Mouse (Mus musculus) cerebellum, adult 9-11 months (tissue): ENCODE results near the gene Hectd2.

Source experiments
- DNase-seq: peaks from one replicate; pipeline ENCODE4 v3.0.0; 2022

Gene Hectd2

DNA sequence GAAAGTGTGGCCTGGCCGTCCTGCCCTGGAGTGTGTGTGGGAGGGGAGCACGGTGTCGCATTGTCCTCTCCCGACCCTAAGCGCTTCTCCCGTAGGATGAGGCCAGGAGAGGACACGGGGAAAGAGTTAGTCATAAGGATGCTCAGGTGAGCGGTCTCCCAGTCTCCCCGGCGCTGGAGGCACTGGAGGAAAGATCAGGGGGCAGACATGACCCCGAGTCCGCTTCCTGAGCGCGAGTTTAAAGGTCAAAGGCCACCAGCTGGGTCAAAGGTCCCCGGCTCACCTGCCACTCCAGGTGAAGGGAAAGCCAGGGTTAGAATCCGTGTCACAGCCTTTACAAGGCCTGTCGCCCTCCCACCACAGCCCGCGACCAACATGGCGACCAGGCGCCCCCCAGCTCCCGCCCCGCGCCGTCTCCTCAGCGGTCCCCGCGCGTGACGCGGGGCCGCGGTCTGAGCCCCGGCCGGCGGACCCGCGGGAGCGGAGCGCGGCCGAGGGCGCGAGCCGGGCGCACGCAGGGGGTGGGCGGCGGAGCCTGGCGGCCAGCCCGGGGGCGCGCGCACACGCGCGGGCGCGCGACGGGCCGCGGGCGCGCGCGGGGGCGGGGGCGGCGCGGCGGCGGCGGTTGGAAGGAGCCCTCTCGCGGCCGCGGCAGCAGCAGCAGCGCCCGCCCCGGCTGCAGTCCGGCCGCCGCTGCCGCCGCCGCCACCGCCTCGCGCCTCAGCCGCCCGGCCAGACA, at the start of gene Hectd2:
Hectd2 (plus strand) TSS at position 594 of the 739 bp plus-strand sequence.
- DNase-seq, result peak; percentile 88

DNA sequence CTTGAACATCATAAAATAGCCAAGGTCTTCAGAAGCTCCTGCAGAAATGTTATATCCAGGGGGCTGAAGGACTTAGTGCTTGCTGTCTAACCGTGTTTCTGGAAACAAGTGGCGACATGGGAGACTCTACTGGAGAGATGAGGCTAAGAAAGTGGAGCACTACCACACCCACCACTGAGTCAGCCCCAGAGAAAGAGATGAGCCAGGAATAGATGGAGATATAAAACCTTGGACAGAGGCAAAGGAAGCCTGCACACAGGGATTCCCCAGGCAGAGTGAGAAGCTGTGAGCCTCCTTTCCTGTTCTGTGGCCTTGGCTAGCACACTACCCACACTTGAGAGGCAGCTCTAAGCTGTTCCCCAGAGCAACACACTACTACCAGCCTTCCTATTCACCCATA, 49.7 kb upstream of the Hectd2 start:
- no peak for DNase-seq

DNA sequence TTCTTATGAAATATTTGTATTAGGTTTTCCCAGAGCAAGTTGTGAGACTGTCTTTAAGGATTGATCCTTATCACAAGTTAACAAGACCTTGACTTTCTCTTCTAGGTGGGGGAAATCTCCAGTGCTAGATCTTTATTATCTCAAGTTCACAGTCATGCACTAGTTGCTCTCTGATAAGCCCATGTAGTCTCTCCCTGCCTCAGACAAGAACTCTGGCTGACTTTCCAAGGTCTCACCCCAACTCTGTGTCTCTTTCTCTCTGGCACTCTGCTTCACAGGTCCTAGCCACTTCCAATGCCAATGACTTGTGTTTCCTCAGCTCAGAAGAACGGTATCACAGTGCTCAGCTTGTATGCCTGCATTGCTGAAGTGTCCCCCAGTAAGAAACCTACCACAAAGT, 43.1 kb upstream of the Hectd2 start:
- DNase-seq, result no peak

DNA sequence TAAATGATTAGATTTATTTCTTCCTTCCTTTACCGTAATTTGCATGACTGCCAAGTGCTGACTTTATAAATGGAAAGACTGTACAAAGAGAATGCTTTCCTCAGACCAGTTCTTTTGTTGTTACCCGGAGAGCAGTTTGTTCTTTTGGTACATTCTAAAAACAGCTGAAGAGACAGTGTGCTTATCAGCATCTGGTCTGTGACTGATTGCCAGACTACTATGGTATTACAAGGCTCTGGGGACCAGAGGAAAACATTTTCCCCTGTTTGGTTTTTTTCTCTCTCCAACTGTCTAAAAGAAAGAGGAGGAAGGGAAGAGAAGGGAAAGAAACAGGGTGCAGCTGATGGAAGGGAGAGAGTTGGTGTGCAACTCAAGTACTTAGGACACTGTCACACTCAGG, 36.0 kb upstream of the Hectd2 start:
- DNase-seq, result no peak

DNA sequence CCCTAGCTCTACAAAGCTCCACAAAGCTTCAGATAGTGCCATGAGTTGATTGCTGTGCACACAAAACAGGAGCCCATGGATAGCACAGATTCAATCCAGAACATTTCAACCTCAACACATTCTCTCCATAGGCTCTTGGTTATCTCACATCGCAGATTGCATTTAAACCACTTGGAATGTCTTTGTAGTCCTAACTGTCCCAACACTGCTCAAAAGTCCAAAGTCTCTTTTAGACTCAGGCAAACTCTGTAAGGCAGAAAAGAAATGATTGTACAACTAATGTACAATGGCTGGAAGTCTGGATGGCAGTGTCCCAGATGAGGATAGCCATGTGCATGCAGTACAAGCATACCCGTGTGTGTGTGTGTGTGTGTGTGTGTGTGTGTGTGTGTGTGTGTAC, 32.9 kb upstream of the Hectd2 start:
- no peak for DNase-seq

DNA sequence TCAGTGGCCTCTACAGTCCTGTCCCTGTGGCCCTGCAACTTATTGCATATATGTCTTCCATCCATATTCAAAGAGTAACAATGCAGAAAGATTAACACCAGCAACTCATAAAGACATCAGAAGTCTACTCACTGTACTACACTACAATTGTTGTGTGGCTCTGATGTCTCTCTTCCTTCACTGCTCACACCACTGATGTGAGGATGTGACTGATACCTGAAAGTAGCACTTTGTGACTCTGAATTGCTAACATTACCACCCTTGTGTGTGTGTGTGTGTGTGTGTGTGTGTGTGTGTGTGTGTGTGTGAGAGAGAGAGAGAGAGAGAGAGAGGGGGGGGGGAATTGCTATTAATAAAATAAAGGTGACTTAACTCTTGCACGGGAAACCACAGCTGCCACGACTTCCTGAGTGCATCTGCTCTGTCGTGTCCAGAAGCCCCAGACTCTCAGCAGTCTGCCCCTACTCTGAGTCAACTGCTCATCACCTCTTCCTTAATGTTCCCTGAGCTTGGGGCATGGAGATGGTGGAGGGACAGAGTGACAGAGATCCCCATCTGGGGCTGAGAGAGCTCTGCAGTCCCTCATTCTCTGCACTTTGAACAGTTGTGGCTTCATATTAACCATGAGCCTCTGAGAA, 31.8 kb upstream of the Hectd2 start:
- DNase-seq, result no peak

DNA sequence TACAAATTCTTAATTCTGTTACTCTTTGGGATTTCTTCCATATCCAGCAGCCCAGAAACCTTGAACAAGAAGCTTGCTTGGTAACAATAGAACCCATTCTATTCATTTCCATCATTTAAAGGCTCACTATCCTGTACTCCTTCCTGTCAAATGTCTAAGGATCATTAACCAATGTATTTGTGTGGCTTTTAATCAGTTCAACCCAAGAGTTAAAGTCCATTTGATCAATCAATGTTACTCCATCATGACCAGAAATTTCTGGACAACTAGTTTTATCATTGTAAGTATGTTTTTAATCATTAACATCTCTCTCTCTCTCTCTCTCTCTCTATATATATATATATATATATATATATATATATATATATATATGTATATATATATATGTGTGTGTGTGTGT, 29.4 kb upstream of the Hectd2 start:
- DNase-seq, result no peak

DNA sequence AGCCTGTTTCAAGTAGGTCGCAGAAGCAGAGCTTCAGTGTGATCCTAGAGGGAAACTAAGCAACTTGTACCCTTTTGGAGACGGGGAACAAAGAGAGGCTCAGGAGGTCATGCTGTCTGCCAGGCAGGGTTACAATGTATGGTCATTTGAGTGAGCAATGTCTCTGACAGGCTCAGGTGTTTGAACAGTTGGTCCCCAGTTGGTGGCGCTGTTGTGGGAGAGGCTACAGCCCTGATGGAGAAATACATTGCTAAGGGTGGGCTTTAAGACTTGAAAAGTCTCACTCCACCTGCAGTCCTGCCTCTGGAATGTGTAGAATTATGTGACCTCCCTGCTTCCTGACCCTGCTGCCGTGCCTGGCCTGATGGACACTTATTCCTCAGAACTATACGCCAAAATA, 21.4 kb upstream of the Hectd2 start:
- no peak for DNase-seq

DNA sequence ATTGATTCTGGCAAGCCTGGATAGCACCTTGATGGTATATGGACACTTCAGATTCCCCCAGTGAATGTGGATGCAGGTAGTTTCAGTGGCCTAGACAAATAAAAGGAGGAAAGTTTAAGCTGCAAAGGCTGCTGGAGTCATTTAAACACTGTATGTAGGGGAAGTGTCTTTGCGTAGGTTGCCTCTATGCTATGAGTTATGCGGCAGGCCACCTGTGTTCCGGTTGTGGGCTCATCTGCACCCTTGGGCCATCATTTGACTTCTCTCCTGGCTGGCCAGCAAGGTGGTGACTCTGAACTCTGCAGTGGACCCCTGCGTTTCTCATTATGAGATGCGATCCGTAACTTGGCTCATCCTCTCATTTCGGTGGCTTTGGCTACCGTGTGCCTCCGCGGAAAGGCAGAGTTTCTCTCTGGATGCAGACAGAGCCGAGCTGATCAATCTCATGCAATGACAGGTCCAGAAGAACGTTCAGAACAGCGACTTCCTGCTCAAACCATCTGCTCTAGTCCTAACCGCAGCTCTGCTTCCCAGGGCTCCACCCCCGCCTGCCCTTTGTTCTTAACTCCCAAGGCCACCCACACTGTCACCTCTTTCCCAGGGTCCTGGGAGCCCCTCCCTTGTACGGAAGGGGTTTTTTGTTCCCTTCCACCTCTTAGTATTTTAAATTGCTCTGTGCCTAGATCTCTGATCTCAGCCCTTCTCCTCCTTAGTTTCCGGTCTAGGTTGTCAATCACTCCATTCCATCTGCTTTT, 20.3 kb upstream of the Hectd2 start:
- DNase-seq, result peak; percentile 63

DNA sequence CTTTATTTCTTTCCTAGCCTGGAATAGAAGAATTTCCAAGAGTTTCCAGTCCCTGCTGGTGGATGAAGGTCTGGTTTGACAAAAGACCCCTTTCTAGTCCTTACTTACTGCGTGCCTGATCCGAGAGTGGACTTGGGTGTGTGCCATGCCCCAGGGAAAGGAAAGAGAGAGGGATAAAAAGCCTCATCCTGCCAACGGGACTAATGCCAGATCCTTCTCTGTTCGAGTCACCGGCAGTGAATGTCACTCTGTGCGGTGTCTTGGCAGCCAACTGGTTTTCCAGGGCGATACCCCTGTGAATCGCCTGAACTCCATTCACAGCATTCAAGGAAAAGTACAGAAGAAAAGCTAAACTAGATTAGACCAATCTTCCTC, 19.7 kb upstream of the Hectd2 start:
- peak; percentile 82 for DNase-seq

DNA sequence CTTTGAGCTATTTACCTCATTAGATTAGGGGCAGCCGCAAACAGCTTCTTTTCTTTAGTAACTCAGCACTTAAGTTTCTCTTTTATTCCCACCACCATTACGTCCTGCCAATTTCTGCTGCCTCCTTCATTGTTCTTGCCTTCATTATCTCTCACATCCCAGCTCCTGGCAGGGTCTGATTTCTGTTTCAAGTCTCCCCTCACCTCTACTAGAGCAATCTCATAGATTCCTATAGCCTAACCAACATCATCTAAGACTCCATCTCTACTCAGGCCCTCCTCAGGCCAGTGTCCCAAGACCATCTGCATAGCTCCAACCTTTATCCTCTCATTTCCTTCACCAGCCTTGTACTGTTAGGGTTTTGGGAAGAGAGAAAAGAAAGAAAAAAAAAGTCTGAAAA, 19.3 kb upstream of the Hectd2 start:
- no peak for DNase-seq

DNA sequence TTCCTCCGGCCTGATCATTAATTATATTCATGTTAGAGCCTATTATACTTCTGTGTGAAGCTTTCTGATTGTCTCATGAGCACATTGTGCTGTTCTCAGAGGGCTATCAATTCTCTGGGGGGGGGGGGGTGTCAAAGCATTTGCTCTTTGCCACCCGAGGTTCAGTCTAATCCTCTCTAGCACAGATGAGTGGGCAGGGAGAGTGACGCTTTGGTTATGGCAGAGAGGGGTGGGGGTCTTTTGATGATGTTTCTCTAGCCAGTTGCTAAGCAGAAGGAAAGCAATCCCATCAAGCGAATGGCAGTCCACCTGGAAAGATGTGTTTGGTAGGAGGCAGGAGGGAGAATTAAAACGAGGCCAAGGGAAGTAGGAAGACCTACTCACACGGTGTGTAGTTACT, 18.6 kb upstream of the Hectd2 start:
- DNase-seq, result no peak

DNA sequence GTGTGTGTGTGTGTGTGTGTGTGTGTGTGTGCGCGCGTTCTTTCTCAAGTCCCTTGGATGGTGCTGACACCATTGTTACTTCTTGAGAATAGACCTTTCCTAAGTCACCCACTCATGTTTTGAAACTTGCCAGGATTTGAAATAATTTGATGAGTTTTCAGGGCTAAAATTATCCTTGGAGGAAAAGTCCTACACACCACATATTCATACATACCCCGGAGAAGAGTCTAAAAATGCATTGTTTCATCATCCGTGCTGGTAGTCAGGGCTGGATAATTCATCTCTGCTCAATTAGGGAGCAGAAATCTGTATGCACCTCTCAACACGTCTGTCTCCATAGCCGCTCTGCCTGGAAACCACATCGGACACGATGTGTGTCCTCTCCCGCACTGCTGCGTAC, 17.5 kb upstream of the Hectd2 start:
- DNase-seq, result no peak

DNA sequence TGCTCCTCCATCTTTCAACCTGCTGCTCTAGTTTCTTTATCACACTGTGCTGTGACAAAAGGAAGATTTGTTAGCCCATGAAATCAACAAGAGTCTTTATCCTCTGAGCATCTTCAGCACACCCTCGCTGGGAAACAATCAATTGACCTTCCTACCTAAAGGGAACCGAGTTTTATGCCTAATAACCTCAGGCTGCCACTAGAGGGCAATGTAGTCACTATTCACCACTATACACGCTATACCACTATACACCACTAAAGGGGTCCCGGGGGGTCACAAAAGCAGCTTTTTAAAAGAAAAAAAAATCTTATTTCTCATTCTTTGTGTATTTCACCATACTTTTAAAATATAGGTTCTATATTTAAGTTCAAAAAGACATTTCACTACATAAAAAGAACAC, 15.9 kb upstream of the Hectd2 start:
- no peak for DNase-seq

DNA sequence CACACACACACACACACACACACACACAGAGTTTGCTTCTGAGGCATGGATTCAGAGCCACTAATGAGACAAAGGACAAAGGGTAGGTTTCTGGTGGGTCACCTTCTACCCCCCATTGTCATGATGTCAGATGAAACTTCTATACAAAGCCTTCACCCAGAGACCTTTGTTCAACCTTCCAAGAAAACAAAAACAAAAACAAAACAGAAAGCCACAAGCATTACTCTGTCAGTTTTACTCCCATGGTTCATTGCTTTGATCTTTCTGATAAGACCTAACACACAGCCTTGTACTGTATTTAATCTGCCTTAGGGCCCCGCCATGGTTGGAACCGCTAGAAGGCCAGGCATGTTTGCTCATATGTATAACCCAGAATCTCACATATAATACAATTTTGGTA, 15.1 kb upstream of the Hectd2 start:
- DNase-seq, result no peak

DNA sequence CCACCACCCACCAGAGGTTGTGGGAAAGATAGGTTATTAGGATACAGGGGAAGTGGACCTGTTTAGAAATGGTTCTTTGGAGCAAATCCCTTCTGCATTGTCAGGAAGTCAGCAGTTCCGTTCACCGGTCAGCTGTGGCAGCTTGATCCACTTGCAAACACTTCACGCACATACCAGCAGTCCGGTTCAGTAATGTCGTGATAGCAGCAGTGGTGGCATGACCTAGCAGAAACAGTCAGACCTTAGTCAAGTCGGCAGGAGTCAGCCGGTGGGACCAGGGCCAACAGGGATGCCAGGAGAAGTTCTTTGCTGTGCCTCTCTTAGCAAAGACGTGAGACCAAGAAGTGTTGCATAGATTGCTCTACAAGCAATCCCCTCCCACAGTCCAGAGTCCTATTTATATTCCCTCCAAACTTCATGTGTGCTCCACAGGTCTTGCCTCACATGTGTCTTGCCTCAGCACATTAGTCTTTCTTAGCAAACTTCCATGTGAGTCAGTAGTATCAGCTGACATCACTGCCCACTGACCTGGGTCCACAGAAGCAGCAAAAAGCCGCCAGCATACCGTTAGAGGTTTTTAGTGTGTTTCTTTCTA, 14.3 kb upstream of the Hectd2 start:
- DNase-seq, result no peak

DNA sequence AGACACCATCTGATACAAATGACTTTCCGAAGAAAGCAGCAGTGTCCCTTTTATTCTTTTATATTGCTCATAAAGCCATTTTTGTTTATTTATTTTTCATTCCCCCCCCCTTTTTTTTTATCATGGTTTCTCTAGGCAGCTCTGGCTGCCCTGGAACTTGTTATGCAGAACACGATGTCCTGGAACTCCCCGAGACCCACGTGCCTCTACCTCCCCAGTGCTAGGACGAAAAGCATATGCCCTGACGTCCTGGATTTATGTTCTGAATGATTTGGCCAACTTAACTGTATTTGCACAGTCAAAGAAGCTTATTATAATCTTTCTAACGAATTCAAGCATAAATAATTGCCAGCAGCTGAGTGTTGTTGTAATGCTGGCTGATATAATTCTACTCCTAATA, 13.7 kb upstream of the Hectd2 start:
- DNase-seq, result no peak

DNA sequence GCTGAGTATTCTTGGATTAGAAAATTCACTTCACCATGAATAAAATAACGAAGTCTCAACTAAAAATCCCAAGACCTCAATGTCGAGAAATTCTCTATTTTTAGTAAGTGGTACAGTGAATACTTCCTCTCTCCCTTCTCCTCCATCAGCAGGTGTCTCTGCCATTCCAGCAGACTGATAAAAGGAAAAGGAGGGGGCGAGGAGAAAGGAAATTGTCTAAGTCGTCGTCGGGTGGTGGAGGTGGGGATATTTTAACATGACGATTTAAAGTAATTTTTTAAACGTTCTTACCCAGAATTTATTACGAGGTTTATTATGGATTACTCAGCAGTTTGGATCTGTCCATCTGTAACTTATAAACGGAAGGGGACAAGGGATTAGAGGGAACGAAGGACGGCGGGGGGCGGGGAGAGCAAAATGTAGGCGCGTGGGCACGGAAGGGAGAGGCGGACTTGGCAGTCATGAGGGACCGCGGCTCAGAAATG, 836 bp upstream of the Hectd2 start:
- peak; percentile 38 for DNase-seq

DNA sequence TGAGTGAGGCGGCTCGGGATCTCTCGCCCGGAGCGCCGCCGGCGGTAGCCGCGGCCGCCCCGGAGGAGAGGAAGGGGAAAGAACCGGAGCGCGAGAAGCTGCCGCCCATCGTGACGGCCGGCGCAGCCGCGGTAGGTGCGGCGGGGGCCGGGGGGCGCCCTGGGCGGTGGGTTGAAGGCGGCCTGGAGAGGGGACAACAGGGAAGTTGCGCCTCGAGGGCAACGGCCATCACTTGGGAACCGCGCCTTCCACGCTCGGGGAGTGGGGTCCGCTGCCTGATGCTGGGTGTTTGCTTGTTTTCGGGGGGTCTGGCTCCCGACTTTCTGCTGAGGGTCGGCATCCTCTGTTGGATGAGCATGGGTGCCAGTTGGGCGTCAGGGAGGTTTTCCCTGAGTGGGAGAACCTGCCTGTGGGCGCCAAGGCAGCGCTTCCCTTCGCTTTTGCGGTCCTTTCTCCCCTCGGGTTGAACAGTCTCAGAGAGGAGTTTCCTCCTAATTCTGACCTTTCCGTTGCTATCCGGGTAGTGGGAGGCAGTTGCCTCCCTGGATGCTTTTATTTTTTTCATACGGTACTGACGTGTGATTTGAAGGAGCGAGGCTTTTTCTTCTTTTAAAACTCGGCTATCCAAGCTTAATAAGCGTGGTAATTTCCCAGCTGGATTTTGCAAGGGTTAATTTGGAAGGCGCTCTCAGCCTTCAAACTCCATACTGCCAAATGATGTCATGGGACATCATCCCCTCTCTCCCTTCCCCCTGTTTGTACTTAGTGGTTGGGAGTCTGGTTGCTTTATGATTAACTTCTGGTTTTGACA, 551 bp downstream of the Hectd2 start:
- DNase-seq, result peak; percentile 78

DNA sequence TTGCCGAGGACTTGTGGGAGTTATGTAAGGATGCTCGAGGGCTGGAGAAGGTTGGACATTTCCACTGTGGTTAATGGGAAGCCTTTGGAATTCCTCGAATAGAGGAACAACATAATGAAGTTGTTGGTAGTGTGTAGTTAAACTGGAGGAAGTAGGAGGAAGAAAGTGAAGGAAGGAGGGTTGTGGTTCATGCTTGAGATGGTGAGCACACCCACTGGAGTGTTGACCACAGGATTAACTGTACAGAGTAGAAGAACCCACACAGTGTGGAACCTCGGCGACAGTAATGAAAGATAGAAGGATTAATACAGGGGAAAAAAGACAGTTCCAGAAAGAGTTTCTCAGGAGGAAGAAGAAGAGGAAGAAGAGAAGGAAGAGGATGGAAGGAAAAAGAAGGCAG, 4.9 kb downstream of the Hectd2 start:
- no peak for DNase-seq

DNA sequence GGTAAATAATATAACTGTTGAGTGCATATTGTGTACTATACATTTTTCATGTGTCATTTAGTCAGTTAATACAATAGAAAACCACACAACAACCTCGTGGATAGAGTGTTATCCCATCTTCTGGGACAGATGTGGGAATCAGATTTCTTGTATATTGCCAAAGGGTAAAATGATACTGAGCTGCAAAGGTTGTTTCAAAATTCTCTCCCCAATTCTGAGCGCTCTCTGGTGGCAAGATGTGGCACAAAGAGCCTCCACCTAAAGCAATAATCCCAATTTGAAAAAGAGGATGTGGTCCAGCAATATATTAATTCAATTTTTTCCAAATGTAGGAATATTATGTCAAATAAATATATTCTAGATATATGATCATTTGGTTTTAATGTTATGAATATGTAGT, 5.7 kb downstream of the Hectd2 start:
- no peak for DNase-seq

DNA sequence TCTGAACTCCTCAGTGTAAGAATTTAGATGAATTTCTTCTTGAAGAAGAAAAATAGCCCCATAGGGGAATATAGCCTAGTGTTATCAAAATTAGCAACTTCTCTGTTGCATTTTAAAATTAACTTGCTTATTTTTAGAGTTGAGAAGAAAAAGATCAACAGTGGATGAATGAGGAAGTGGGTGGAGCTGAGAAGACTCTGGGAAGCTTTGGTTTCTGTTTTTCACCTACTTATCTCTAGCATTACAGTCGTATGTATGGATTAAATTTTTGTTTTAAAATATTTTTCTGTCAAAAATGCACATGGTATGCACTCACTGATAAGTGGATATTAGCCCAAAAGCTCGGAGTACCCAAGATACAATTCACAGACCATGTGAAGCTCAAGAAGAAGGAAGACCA, 6.7 kb downstream of the Hectd2 start:
- DNase-seq, result no peak

DNA sequence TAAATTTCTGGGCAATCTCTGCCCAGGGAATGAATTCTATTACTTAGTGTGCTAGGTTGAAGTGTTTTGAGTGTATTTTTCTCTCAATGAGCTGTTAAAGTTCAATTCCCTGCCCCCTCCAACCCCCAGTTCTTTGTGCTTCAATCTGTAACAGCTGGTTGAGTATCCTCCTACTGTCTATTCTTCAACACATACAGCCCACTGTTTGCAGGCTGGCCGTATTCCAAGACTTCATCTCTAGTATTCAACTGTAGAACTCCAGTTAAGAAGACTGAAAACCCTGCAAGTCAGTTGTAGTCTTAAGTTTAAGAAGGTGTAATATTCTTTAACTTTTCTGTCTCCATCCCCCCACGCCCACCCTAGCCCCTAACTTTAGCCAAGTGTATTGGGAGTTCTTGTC, 10.0 kb downstream of the Hectd2 start:
- DNase-seq, result no peak
